8 mouse cellular contexts compared by ENCODE assay signal in genomic region chr4:140814241-140815225, GRCm38 (mm10). TPM values are rescaled to one million over a fixed set of nuclear protein-coding genes. Genes with fewer than 3 reads are reported as not detected.
A peak's percentile ranks its signal among the peaks of the same experiment; 100 is the strongest.
DNase-seq lines count a peak whose midpoint lies in the region; ATAC-seq lines count a peak whose summit lies in the region.

No protein-coding gene starts in this region.

- ATAC-seq in embryonic facial prominence, embryonic 13.5 days (ENCODE audit: insufficient number of reproducible peaks, insufficient read depth, low FRiP score, low TSS enrichment, low read depth) = no peak

- peak; percentile 19 to 35 for DNase-seq in layer of hippocampus, postnatal 10 days (ENCODE audit: low spot score in 2 of 2)
- no peak for DNase-seq in layer of hippocampus, postnatal 14 days (ENCODE audit: low spot score in 2 of 2)
- DNase-seq in heart, postnatal 36 days = peak; percentile 20 to 23
- peak; percentile 39 to 68 for DNase-seq in kidney, postnatal 36 days
- peak; percentile 51 to 52 for DNase-seq in spleen, postnatal 36 days (ENCODE audit: low spot score in 2 of 2)
- DNase-seq in cerebellum, adult 11 months = no peak

- peak overlapping the region; percentile 63 for H3K9ac ChIP-seq in embryonic facial prominence, embryonic 13.5 days

- H3K9me3 ChIP-seq in embryonic facial prominence, embryonic 13.5 days = no peaks in the 10 kb centered on the region
- no peaks in the 10 kb centered on the region for H3K9me3 ChIP-seq in megakaryocyte, embryonic 14.5 days

- peak overlapping the region; percentile 57 for H3K27ac ChIP-seq in embryonic facial prominence, embryonic 13.5 days

- H3K4me2 ChIP-seq in embryonic facial prominence, embryonic 13.5 days = peak overlapping the region; percentile 67

- H3K4me1 ChIP-seq in embryonic facial prominence, embryonic 13.5 days = peaks cover 38% of the 10 kb centered on the region
- H3K4me1 ChIP-seq in megakaryocyte, embryonic 14.5 days = peaks cover 64% of the 10 kb centered on the region

- H3K36me3 ChIP-seq in embryonic facial prominence, embryonic 13.5 days = no peaks in the 10 kb centered on the region
- H3K36me3 ChIP-seq in megakaryocyte, embryonic 14.5 days (replicated peaks; ENCODE audit: low read length) = no peaks in the 10 kb centered on the region

- WGBS in embryonic facial prominence, embryonic 13.5 days = 21% methylated on average over 36 of the region's 36 CpGs

- H3K4me3 ChIP-seq in embryonic facial prominence, embryonic 13.5 days = peak overlapping the region; percentile 42
- H3K4me3 ChIP-seq in megakaryocyte, embryonic 14.5 days (replicated peaks) = peak overlapping the region; percentile 85

- intact Hi-C loops in heart, postnatal 36 days (cut with DNase I) = no loop called here

- no peaks in the 10 kb centered on the region; the same call in 1 of the 2 replicates for H3K27me3 ChIP-seq in embryonic facial prominence, embryonic 13.5 days
- H3K27me3 ChIP-seq in megakaryocyte, embryonic 14.5 days (replicated peaks) = peaks cover 14% of the 10 kb centered on the region

RNA-seq across cellular contexts. Expression of gene Padi3, which starts 4.1 kb away (rescaled TPM):
- total RNA-seq in layer of hippocampus, postnatal 10 days (2021) = under 1 TPM in 1 of 2 experiments, not detected in 1; 0.11 TPM
- total RNA-seq in layer of hippocampus, postnatal 14 days (2021) = not detected
- 0.14 and 0.28 TPM in 2 replicates for polyA plus RNA-seq in embryonic facial prominence, embryonic 13.5 days (2015; fragmentation: Nextera tagmentation; extraction: Ambion mirVana)
- total RNA-seq in heart, postnatal 36 days (2021) = under 1 TPM; 0.14 to 0.19 TPM
- polyA plus RNA-seq in megakaryocyte, embryonic 14.5 days (2012; ENCODE audit: insufficient read depth, low replicate concordance) = 0.02 TPM in 1 of 2 replicates, not detected in the other

RNA-seq across cellular contexts. Expression of gene Padi1, which starts 31.0 kb away (rescaled TPM):
- total RNA-seq in layer of hippocampus, postnatal 10 days (2021) = not detected
- total RNA-seq in layer of hippocampus, postnatal 14 days (2021) = not detected
- 0.07 and 0.14 TPM in 2 replicates for polyA plus RNA-seq in embryonic facial prominence, embryonic 13.5 days (2015; fragmentation: Nextera tagmentation; extraction: Ambion mirVana)
- total RNA-seq in heart, postnatal 36 days (2021) = not detected
- polyA plus RNA-seq in megakaryocyte, embryonic 14.5 days (2012; ENCODE audit: insufficient read depth, low replicate concordance) = 0.29 TPM in 1 of 2 replicates, not detected in the other

RNA-seq across cellular contexts. Expression of gene Padi4, which starts 40.5 kb away (rescaled TPM):
- not detected for total RNA-seq in layer of hippocampus, postnatal 10 days (2021)
- not detected for total RNA-seq in layer of hippocampus, postnatal 14 days (2021)
- 0.15 TPM in 1 of 2 replicates, not detected in the other for polyA plus RNA-seq in embryonic facial prominence, embryonic 13.5 days (2015; fragmentation: Nextera tagmentation; extraction: Ambion mirVana)
- under 1 TPM; 0.60 to 0.86 TPM for total RNA-seq in heart, postnatal 36 days (2021)
- polyA plus RNA-seq in megakaryocyte, embryonic 14.5 days (2012; ENCODE audit: insufficient read depth, low replicate concordance) = 3.1 and 5.3 TPM in 2 replicates

Comparison
In these comparisons a context has a peak if more than half of its experiments do, and no peak if none do; other contexts are left out.
1. DNase-seq: peak in layer of hippocampus, postnatal 10 days (2 of 2), heart, postnatal 36 days (2 of 2), kidney, postnatal 36 days (2 of 2) and spleen, postnatal 36 days (2 of 2); none in layer of hippocampus, postnatal 14 days (0 of 2) and cerebellum, adult 11 months (single experiment).